Comparison of ENCODE assay signal across 24 mouse cellular contexts in the genomic region with DNA sequence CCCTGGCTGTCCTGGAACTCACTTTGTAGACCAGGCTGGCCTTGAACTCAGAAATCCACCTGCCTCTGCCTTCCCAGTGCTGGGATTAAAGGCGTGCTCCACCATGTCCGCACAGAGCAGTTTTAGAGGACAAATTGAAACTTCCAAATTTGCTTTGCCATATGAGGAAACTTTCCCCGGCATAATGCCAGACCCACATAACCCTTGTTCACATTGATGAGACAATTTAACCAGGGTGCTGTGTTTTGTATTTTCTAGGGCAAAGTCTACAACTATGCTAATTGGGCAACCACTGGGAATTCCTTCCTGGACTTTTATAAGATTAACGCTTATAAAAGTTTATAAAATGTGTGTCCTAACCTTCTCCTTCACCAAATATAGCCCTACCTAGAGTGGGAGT. TPM values are rescaled to one million over a fixed set of nuclear protein-coding genes. Genes with fewer than 3 reads are reported as not detected.
DNase-seq lines count a peak whose midpoint lies in the region; ATAC-seq lines count a peak whose summit lies in the region.
"Had no signal": no experiment of that assay in that cellular context is flagged by ENCODE, and none has a peak within 500 bp of the region (broad histone marks: within the 10 kb centered on the region; RNA-seq: fewer than 3 reads in every experiment).

No protein-coding gene starts in this region.

- H3K27ac ChIP-seq in kidney, embryonic 15.5 days, result no peak overlapping the region
- H3K27ac ChIP-seq in liver, embryonic 16.5 days (ENCODE audit: low read length), result peak overlapping the region; percentile 29
- H3K27ac ChIP-seq in liver, embryonic 12.5 days, result no peak overlapping the region
- H3K27ac ChIP-seq: embryonic facial prominence, embryonic 12.5 days; forebrain, embryonic 15.5 days; heart, embryonic 10.5 days; hindbrain, embryonic 12.5 days; hindbrain, postnatal 0 days had no signal

- H3K9ac ChIP-seq in kidney, embryonic 15.5 days, result no peak overlapping the region
- H3K9ac ChIP-seq in liver, embryonic 16.5 days (ENCODE audit: low read depth, low read length), result no peak overlapping the region
- no peak overlapping the region for H3K9ac ChIP-seq in liver, embryonic 12.5 days
- H3K9ac ChIP-seq: embryonic facial prominence, embryonic 12.5 days; forebrain, embryonic 15.5 days; hindbrain, embryonic 12.5 days had no signal

- no peaks in the 10 kb centered on the region for H3K9me3 ChIP-seq in kidney, embryonic 15.5 days (replicated peaks)
- H3K9me3 ChIP-seq in liver, embryonic 16.5 days (replicated peaks; ENCODE audit: control insufficient read depth, low read length), result no peaks in the 10 kb centered on the region
- peaks cover 6% of the 10 kb centered on the region; the same call in 1 of the 2 replicates for H3K9me3 ChIP-seq in liver, embryonic 12.5 days (replicated peaks)
- H3K9me3 ChIP-seq: embryonic facial prominence, embryonic 12.5 days; forebrain, embryonic 15.5 days; heart, embryonic 10.5 days; hindbrain, embryonic 12.5 days had no signal

- H3K4me3 ChIP-seq in kidney, embryonic 15.5 days (replicated peaks), result no peak overlapping the region
- no peak overlapping the region for H3K4me3 ChIP-seq in liver, embryonic 16.5 days (ENCODE audit: low read depth, low read length)
- H3K4me3 ChIP-seq in liver, embryonic 12.5 days, result no peak overlapping the region
- H3K4me3 ChIP-seq: embryonic facial prominence, embryonic 12.5 days; forebrain, embryonic 15.5 days; heart, embryonic 10.5 days; hindbrain, embryonic 12.5 days had no signal

- H3K36me3 ChIP-seq in kidney, embryonic 15.5 days, result no peaks in the 10 kb centered on the region
- H3K36me3 ChIP-seq in liver, embryonic 16.5 days (ENCODE audit: control insufficient read depth, insufficient read depth), result no peaks in the 10 kb centered on the region
- H3K36me3 ChIP-seq in liver, embryonic 12.5 days, result no peaks in the 10 kb centered on the region
- H3K36me3 ChIP-seq: embryonic facial prominence, embryonic 12.5 days; forebrain, embryonic 15.5 days; heart, embryonic 10.5 days; hindbrain, embryonic 12.5 days had no signal

- WGBS in kidney, embryonic 15.5 days, result 91% methylated on average over 4 of the region's 4 CpGs
- WGBS in liver, embryonic 16.5 days (ENCODE audit: insufficient replicate concordance), result 75% methylated on average over 4 of the region's 4 CpGs
- WGBS in liver, embryonic 12.5 days (ENCODE audit: insufficient replicate concordance), result 77% methylated on average over 4 of the region's 4 CpGs

- peak; percentile 76 for DNase-seq in kidney, adult 11 months
- peak; percentile 81 to 86 for DNase-seq in kidney, adult 8-10 months
- DNase-seq in kidney, postnatal 25 days, result peak; percentile 82 to 89
- no peak for DNase-seq in gastrocnemius, postnatal 4 days (ENCODE audit: low spot score in 2 of 2)
- DNase-seq in cerebellum, postnatal 14 days, result no peak
- DNase-seq: adrenal gland, postnatal 25 days; cerebellum, adult 11 months; cerebellum, adult 8-10 months; cerebellum, postnatal 25 days; gastrocnemius, postnatal 36 days; heart, adult 18-20 months; heart, postnatal 10 days; heart, postnatal 4 days had no signal

- peaks cover 5% of the 10 kb centered on the region for H3K27me3 ChIP-seq in kidney, embryonic 15.5 days
- H3K27me3 ChIP-seq in liver, embryonic 16.5 days (ENCODE audit: control insufficient read depth, insufficient read depth, low read depth, low read length), result no peaks in the 10 kb centered on the region
- no peaks in the 10 kb centered on the region; the same call in 1 of the 2 replicates for H3K27me3 ChIP-seq in liver, embryonic 12.5 days (replicated peaks)
- H3K27me3 ChIP-seq: CH12.LX; embryonic facial prominence, embryonic 12.5 days; forebrain, embryonic 15.5 days; hindbrain, embryonic 12.5 days; Patski had no signal

- no peak for ATAC-seq in kidney, embryonic 15.5 days (replicated peaks; ENCODE audit: low FRiP score)
- no peak for ATAC-seq in liver, embryonic 16.5 days (ENCODE audit: low read depth)
- no peak for ATAC-seq in liver, embryonic 12.5 days
- ATAC-seq: forebrain, embryonic 15.5 days; hindbrain, postnatal 0 days; Patski had no signal

- H3K4me2 ChIP-seq in kidney, embryonic 15.5 days, result no peak overlapping the region
- no peak overlapping the region for H3K4me2 ChIP-seq in liver, embryonic 16.5 days (ENCODE audit: low read depth, low read length)
- H3K4me2 ChIP-seq in liver, embryonic 12.5 days, result no peak overlapping the region
- H3K4me2 ChIP-seq: embryonic facial prominence, embryonic 12.5 days; forebrain, embryonic 15.5 days; hindbrain, embryonic 12.5 days had no signal

- H3K4me1 ChIP-seq in kidney, embryonic 15.5 days, result peaks cover 18% of the 10 kb centered on the region
- peaks cover 12% of the 10 kb centered on the region for H3K4me1 ChIP-seq in liver, embryonic 16.5 days (ENCODE audit: control insufficient read depth, low read depth, low read length)
- peaks cover 18% of the 10 kb centered on the region for H3K4me1 ChIP-seq in liver, embryonic 12.5 days

RNA-seq across cellular contexts. Expression of a gene that starts 4.1 kb away (rescaled TPM):
- 50.6 and 53.5 TPM in 2 replicates for polyA plus RNA-seq in kidney, embryonic 15.5 days (2015; fragmentation: Nextera tagmentation; extraction: Ambion mirVana)
- 41.6 and 42.2 TPM in 2 replicates for polyA plus RNA-seq in liver, embryonic 16.5 days (2015; fragmentation: Nextera tagmentation; extraction: Ambion mirVana)
- polyA plus RNA-seq in liver, embryonic 12.5 days (2016; fragmentation: Nextera tagmentation; extraction: Ambion mirVana), result 34.9 and 36.8 TPM in 2 replicates
- 10 to 100 TPM; 53.5 to 59.6 TPM for total RNA-seq in gastrocnemius, postnatal 4 days (2021)

RNA-seq across cellular contexts. Expression of a gene that starts 25.0 kb away (rescaled TPM):
- polyA plus RNA-seq in kidney, embryonic 15.5 days (2015; fragmentation: Nextera tagmentation; extraction: Ambion mirVana), result 0.66 and 1.1 TPM in 2 replicates
- 0.06 and 0.12 TPM in 2 replicates for polyA plus RNA-seq in liver, embryonic 16.5 days (2015; fragmentation: Nextera tagmentation; extraction: Ambion mirVana)
- polyA plus RNA-seq in liver, embryonic 12.5 days (2016; fragmentation: Nextera tagmentation; extraction: Ambion mirVana), result 0.06 TPM in 1 of 2 replicates, not detected in the other
- total RNA-seq in gastrocnemius, postnatal 4 days (2021), result 10 to 100 TPM; 56.9 to 59.0 TPM
- total RNA-seq: CH12.LX had no signal
- polyA plus RNA-seq: heart, embryonic 10.5 days; heart, embryonic 14.5 days; Patski had no signal

RNA-seq across cellular contexts. Expression of a gene that starts 55.9 kb away (rescaled TPM):
- polyA plus RNA-seq in kidney, embryonic 15.5 days (2015; fragmentation: Nextera tagmentation; extraction: Ambion mirVana), result 9.2 and 9.8 TPM in 2 replicates
- polyA plus RNA-seq in liver, embryonic 16.5 days (2015; fragmentation: Nextera tagmentation; extraction: Ambion mirVana), result 1.6 and 1.8 TPM in 2 replicates
- polyA plus RNA-seq in liver, embryonic 12.5 days (2016; fragmentation: Nextera tagmentation; extraction: Ambion mirVana), result 9.8 and 10.9 TPM in 2 replicates
- total RNA-seq in gastrocnemius, postnatal 4 days (2021), result 10 to 100 TPM; 14.0 to 14.5 TPM

Comparison
In these comparisons a context has a peak if more than half of its experiments do, and no peak if none do; other contexts are left out.
1. DNase-seq: peak in kidney, adult 11 months (single experiment), kidney, adult 8-10 months (2 of 2) and kidney, postnatal 25 days (2 of 2); none in gastrocnemius, postnatal 4 days (0 of 2) and cerebellum, postnatal 14 days (0 of 2).